Mouse (Mus musculus) kidney, embryonic 15.5 days (tissue): Measurements from ENCODE around the gene Ganc. TPM values are rescaled to one million over a fixed set of nuclear protein-coding genes. Genes with fewer than 3 reads are reported as not detected.

Experiments
- polyA plus RNA-seq: library from polyadenylated mRNA; unstranded; fragments of >200 nt; fragmentation: Nextera tagmentation; extraction: Ambion mirVana; gene quantifications from 2 replicates; pipeline ENCODE4 v1.2.1, GENCODE M21; 2015

The Ganc gene
- polyA plus RNA-seq, 1 experiment from 2014 or later = 10.7 TPM

Other genes with a start within 250 kb of the Ganc start
- gene Ehd4, start 249.3 kb upstream of the Ganc start, polyA plus RNA-seq = 57.3 and 66.6 TPM in 2 replicates
- gene Pla2g4e, start 158.6 kb upstream of the Ganc start, polyA plus RNA-seq = 0.05 and 0.10 TPM in 2 replicates
- gene Pla2g4d, start 114.7 kb upstream of the Ganc start, polyA plus RNA-seq = 0.05 and 0.12 TPM in 2 replicates
- gene Pla2g4f, start 89.7 kb upstream of the Ganc start, polyA plus RNA-seq = 0.28 TPM in 1 of 2 replicates, not detected in the other
- gene Vps39, start 50.8 kb upstream of the Ganc start, polyA plus RNA-seq = 17.5 and 19.7 TPM in 2 replicates
- 9.4 and 10.8 TPM in 2 replicates for gene Tmem87a, start 217 bp downstream of the Ganc start, polyA plus RNA-seq
- gene Capn3, start 52.1 kb downstream of the Ganc start, polyA plus RNA-seq = 1.8 and 2.2 TPM in 2 replicates
- gene Zfp106, start 159.9 kb downstream of the Ganc start, polyA plus RNA-seq = 45.3 and 53.7 TPM in 2 replicates
- gene Snap23, start 163.8 kb downstream of the Ganc start, polyA plus RNA-seq = 56.3 and 56.9 TPM in 2 replicates
- gene Haus2, start 205.5 kb downstream of the Ganc start, polyA plus RNA-seq = 24.4 and 25.9 TPM in 2 replicates
- gene Lrrc57, start 205.6 kb downstream of the Ganc start, polyA plus RNA-seq = 22.3 and 22.5 TPM in 2 replicates
- gene Stard9, start 225.2 kb downstream of the Ganc start, polyA plus RNA-seq = 4.1 and 5.2 TPM in 2 replicates